Comparison of ENCODE assay signal across 8 mouse cellular contexts in the genomic region with DNA sequence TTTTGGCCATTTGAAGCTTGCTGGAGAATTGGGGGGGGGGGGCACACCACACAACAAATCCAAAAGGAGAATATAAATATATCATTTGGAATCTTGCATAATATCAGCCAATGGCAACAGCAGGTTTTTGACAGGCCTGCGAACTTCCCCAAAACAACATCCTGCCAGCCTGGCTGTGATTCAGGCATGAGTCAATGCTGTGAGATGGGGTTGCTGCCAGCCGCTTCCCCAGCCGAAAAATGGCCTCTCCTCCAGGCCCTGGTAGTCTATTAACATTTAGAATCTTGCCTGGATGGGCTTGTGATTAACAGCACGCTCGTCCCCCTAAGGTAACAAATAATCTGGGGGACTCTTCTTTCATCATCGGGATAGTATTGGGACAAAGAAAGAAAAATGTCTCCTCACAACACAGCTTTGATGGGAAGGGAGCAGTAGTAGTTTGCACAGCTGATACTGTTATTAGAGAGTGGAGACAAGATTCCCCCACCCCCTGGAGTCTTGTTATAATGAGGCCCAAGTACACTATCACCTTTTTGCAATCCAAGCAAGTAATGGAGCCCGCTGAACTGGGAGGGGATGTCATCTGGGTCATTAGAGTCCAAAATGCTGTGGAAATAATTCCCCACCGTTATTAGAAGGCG.
DNase-seq lines count a peak whose midpoint lies in the region; ATAC-seq and TF ChIP-seq lines count a peak whose summit lies in the region.

No protein-coding gene starts in this region.

- no peak overlapping the region for H3K9ac ChIP-seq in forebrain, embryonic 15.5 days (replicated peaks)
- no peak overlapping the region for H3K9ac ChIP-seq in forebrain, embryonic 11.5 days (ENCODE audit: low read length)
- no peak overlapping the region for H3K9ac ChIP-seq in midbrain, postnatal 0 days (replicated peaks; ENCODE audit: low read length, poor library complexity, severe bottlenecking)

- H3K36me3 ChIP-seq in forebrain, embryonic 15.5 days = no peaks in the 10 kb centered on the region
- H3K36me3 ChIP-seq in forebrain, embryonic 11.5 days (ENCODE audit: control insufficient read depth, insufficient read depth, low read length) = no peaks in the 10 kb centered on the region
- H3K36me3 ChIP-seq in midbrain, postnatal 0 days (ENCODE audit: insufficient read depth, low read length) = no peaks in the 10 kb centered on the region
- no peaks in the 10 kb centered on the region for H3K36me3 ChIP-seq in embryonic facial prominence, embryonic 10.5 days (replicated peaks)

- 45% methylated on average over 9 of the region's 9 CpGs for WGBS in forebrain, embryonic 15.5 days
- 85% methylated on average over 9 of the region's 9 CpGs for WGBS in forebrain, embryonic 11.5 days
- 65% methylated on average over 9 of the region's 9 CpGs for WGBS in midbrain, postnatal 0 days
- WGBS in embryonic facial prominence, embryonic 10.5 days = 83% methylated on average over 9 of the region's 9 CpGs

- H3K9me3 ChIP-seq in forebrain, embryonic 15.5 days = no peaks in the 10 kb centered on the region
- H3K9me3 ChIP-seq in forebrain, embryonic 11.5 days (ENCODE audit: control insufficient read depth, low read length) = no peaks in the 10 kb centered on the region
- H3K9me3 ChIP-seq in midbrain, postnatal 0 days (ENCODE audit: low read length) = no peaks in the 10 kb centered on the region
- no peaks in the 10 kb centered on the region for H3K9me3 ChIP-seq in embryonic facial prominence, embryonic 10.5 days

- no peak overlapping the region for H3K4me2 ChIP-seq in forebrain, embryonic 15.5 days (replicated peaks)
- H3K4me2 ChIP-seq in forebrain, embryonic 11.5 days (ENCODE audit: low read depth, low read length, severe bottlenecking) = no peak overlapping the region
- no peak overlapping the region for H3K4me2 ChIP-seq in midbrain, postnatal 0 days (ENCODE audit: low read depth, low read length, poor library complexity, severe bottlenecking)

- DNase-seq in forebrain, embryonic 11.5 days (ENCODE audit: low spot score) = no peak
- peak; percentile 89 for DNase-seq in adipocyte (ENCODE audit: low spot score)
- peak; percentile 79 to 80 for DNase-seq in layer of hippocampus, adult 2 months (ENCODE audit: low spot score in 2 of 2)
- DNase-seq in midbrain, postnatal 0 days (ENCODE audit: low spot score) = peak; percentile 50
- no peak for DNase-seq in embryonic facial prominence, embryonic 10.5 days (ENCODE audit: low spot score)
- DNase-seq in kidney, adult 9 months = no peak

- no peaks in the 10 kb centered on the region for H3K27me3 ChIP-seq in forebrain, embryonic 15.5 days
- no peaks in the 10 kb centered on the region for H3K27me3 ChIP-seq in forebrain, embryonic 11.5 days (ENCODE audit: control insufficient read depth, insufficient read depth, low read length)
- H3K27me3 ChIP-seq in midbrain, postnatal 0 days (ENCODE audit: insufficient read depth, low read length) = no peaks in the 10 kb centered on the region
- no peaks in the 10 kb centered on the region for H3K27me3 ChIP-seq in embryonic facial prominence, embryonic 10.5 days (replicated peaks; ENCODE audit: low read depth, poor library complexity, severe bottlenecking)

- TF ChIP-seq CTCF in layer of hippocampus, adult 2 months (conservative IDR thresholded peaks at IDR 0.05) = no peak
- TF ChIP-seq CTCF in midbrain, postnatal 0 days (IDR thresholded peaks at IDR 0.05) = no peak

- ATAC-seq in forebrain, embryonic 15.5 days (replicated peaks) = peak; percentile 90
- no peak for ATAC-seq in forebrain, embryonic 11.5 days (replicated peaks; ENCODE audit: low FRiP score)
- 0 out of 2 replicates have a peak, but pooled peaks have one; percentile 8 for ATAC-seq in common myeloid progenitor, adult 5-6 weeks (replicated peaks; ENCODE audit: low read depth, poor library complexity, severe bottlenecking)
- no peak for ATAC-seq in midbrain, postnatal 0 days (ENCODE audit: low FRiP score)

- H3K4me1 ChIP-seq in forebrain, embryonic 15.5 days = peaks cover 44% of the 10 kb centered on the region
- no peaks in the 10 kb centered on the region for H3K4me1 ChIP-seq in forebrain, embryonic 11.5 days (replicated peaks; ENCODE audit: control insufficient read depth, insufficient read depth, low read length)
- no peaks in the 10 kb centered on the region for H3K4me1 ChIP-seq in midbrain, postnatal 0 days (ENCODE audit: insufficient read depth, low read length)
- peaks cover 18% of the 10 kb centered on the region for H3K4me1 ChIP-seq in embryonic facial prominence, embryonic 10.5 days

- no peak overlapping the region for H3K4me3 ChIP-seq in forebrain, embryonic 15.5 days
- H3K4me3 ChIP-seq in forebrain, embryonic 11.5 days (ENCODE audit: low read depth, low read length) = no peak overlapping the region
- H3K4me3 ChIP-seq in layer of hippocampus, adult 2 months = no peak overlapping the region
- no peak overlapping the region for H3K4me3 ChIP-seq in midbrain, postnatal 0 days (ENCODE audit: low read depth, low read length)
- H3K4me3 ChIP-seq in embryonic facial prominence, embryonic 10.5 days = no peak overlapping the region

- peak overlapping the region; percentile 86 for H3K27ac ChIP-seq in forebrain, embryonic 15.5 days (replicated peaks)
- H3K27ac ChIP-seq in forebrain, embryonic 11.5 days (ENCODE audit: low read depth, low read length) = no peak overlapping the region
- H3K27ac ChIP-seq in layer of hippocampus, adult 2 months = peak overlapping the region; percentile 92
- H3K27ac ChIP-seq in midbrain, postnatal 0 days (ENCODE audit: low read depth, low read length) = no peak overlapping the region
- no peak overlapping the region for H3K27ac ChIP-seq in embryonic facial prominence, embryonic 10.5 days (replicated peaks)

Comparison
In these comparisons a context has a peak if more than half of its experiments do, and no peak if none do; other contexts are left out.
1. ATAC-seq: peak in forebrain, embryonic 15.5 days (single experiment) and common myeloid progenitor, adult 5-6 weeks (single experiment); none in forebrain, embryonic 11.5 days (single experiment) and midbrain, postnatal 0 days (single experiment).
2. H3K27ac ChIP-seq: peak in forebrain, embryonic 15.5 days (single experiment) and layer of hippocampus, adult 2 months (single experiment); none in forebrain, embryonic 11.5 days (single experiment), midbrain, postnatal 0 days (single experiment) and embryonic facial prominence, embryonic 10.5 days (single experiment).
3. DNase-seq: peak in adipocyte (single experiment), layer of hippocampus, adult 2 months (2 of 2) and midbrain, postnatal 0 days (single experiment); none in forebrain, embryonic 11.5 days (single experiment), embryonic facial prominence, embryonic 10.5 days (single experiment) and kidney, adult 9 months (single experiment).